Mouse (Mus musculus) neural tube, embryonic 15.5 days (tissue): ENCODE measurements at regions not wholly inside any gene's neighbourhood (a gene's known extent, or its start where the extent isn't known, plus 50 kb on each side); places are given as distances from the start of the nearest gene placed in this dataset.
A peak's percentile ranks its signal among the peaks of the same experiment; 100 is the strongest.

Source experiments
- ATAC-seq: fragments of 200-750 bp; cut with Nextera tagmentation; 2 replicates; pipeline ENCODE4 v1.8.0; 2017; ENCODE audit warnings: mild to moderate bottlenecking, moderate TSS enrichment, moderate library complexity; ENCODE audit not compliant: low FRiP score
- H3K27ac ChIP-seq: fragments of 300-500 bp; sonication (generic); replicated peaks from 2 replicates; pipeline ENCODE4 v1.5.1; 2015; ENCODE audit warnings: mild to moderate bottlenecking, inconsistent platforms
- H3K27me3 ChIP-seq: fragments of 300-500 bp; sonication (generic); replicated peaks from 2 replicates; pipeline ENCODE4 v1.6.1; 2015; ENCODE audit warnings: inconsistent platforms
- H3K36me3 ChIP-seq: fragments of 300-500 bp; sonication (generic); 2 replicates; pipeline ENCODE4 v1.6.1; 2015; ENCODE audit warnings: inconsistent platforms
- H3K4me1 ChIP-seq: fragments of 300-500 bp; sonication (generic); 2 replicates; pipeline ENCODE4 v1.6.1; 2015; ENCODE audit warnings: inconsistent platforms
- H3K4me2 ChIP-seq: fragments of 300-500 bp; sonication (generic); 2 replicates; pipeline ENCODE4 v1.6.1; 2015; ENCODE audit warnings: inconsistent platforms, mild to moderate bottlenecking, moderate library complexity
- H3K4me3 ChIP-seq: fragments of 300-500 bp; sonication (generic); replicated peaks from 2 replicates; pipeline ENCODE4 v1.5.1; 2015; ENCODE audit warnings: mild to moderate bottlenecking, inconsistent platforms
- H3K9ac ChIP-seq: fragments of 300-500 bp; sonication (generic); replicated peaks from 2 replicates; pipeline ENCODE4 v1.6.1; 2015; ENCODE audit warnings: mild to moderate bottlenecking, inconsistent platforms
- H3K9me3 ChIP-seq: fragments of 300-500 bp; sonication (generic); replicated peaks from 2 replicates; pipeline ENCODE4 v1.6.1; 2016; ENCODE audit warnings: inconsistent platforms
- WGBS: fragments of 180-500 bp; shearing (Covaris S2); methylation state at CpG from one replicate; pipeline ENCODE4 v1.1.7; 2015; ENCODE audit warnings: mixed read lengths; 5-methylcytosine and 5-hydroxymethylcytosine counted together

DNA sequence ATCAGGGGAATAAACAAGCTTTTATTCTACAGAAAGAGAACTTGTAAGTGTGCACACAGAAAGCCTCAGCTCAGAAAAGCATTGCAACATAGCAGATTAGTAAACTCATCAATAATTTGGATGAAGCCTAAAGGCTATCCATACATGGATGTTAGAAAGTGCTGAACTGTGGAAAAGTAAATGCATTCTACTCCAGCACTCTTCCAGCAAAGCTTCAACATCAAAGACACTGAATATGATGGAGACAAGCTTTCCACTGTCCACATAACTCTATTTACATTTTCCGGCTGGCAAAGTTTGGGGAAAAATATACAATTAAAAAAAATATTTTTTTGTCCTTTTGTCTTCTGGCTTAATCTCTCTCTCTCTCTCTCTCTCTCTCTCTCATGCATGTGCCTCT is 69.7 kb downstream of the Slitrk6 start:
- no peaks in the 10 kb centered on the region for H3K4me1 ChIP-seq
- no peaks in the 10 kb centered on the region for H3K27me3 ChIP-seq
- WGBS, result 90% methylated on average over 1 of the region's 1 CpGs

GRCm38 (mm10) chr14:110679741-110680140 is 75.2 kb downstream of the Slitrk6 start:
- ATAC-seq, result no peak

More for the DNA sequence above, 69.7 kb downstream of the Slitrk6 start:
- no peaks in the 10 kb centered on the region for H3K36me3 ChIP-seq
- no peak for ATAC-seq
- no peak overlapping the region for H3K4me2 ChIP-seq
- H3K4me3 ChIP-seq, result no peak overlapping the region
- H3K9ac ChIP-seq, result no peak overlapping the region
- no peaks in the 10 kb centered on the region for H3K9me3 ChIP-seq
- H3K27ac ChIP-seq, result no peak overlapping the region

DNA sequence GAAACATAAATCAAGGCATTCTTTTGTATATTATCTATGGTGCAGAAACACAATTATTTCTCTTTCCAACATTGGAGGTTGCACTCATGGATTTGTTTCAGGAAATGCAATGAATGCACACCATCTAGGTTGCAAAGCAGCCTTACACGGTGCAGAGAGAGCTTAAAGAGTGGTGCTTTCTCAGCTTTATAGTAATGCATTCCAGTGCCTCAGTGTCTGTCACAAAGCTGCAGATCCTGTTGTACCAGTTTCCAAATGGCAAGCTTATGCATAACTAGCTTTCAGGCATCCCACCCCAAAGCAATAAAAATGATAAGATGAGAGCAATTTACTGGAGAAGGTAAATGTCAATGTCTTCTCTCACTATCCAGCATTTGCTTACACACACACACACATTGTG is 89.2 kb downstream of the Slitrk6 start:
- 77% methylated on average over 1 of the region's 1 CpGs for WGBS
- Histone ChIP-seq H3K4me3 (no peak overlapping the region), H3K27ac (no peak overlapping the region), H3K4me1 (no peaks in the 10 kb centered on the region), H3K27me3 (no peaks in the 10 kb centered on the region), H3K9me3 (no peaks in the 10 kb centered on the region), H3K4me2 (no peak overlapping the region), H3K36me3 (no peaks in the 10 kb centered on the region), H3K9ac (no peak overlapping the region)
- ATAC-seq, result no peak

More at GRCm38 (mm10) chr14:110679741-110680140, 75.2 kb downstream of the Slitrk6 start:
- Histone ChIP-seq H3K27ac (no peak overlapping the region), H3K4me3 (no peak overlapping the region), H3K9me3 (no peaks in the 10 kb centered on the region), H3K36me3 (no peaks in the 10 kb centered on the region), H3K4me1 (no peaks in the 10 kb centered on the region), H3K4me2 (no peak overlapping the region), H3K27me3 (no peaks in the 10 kb centered on the region), H3K9ac (no peak overlapping the region)
- WGBS, result 83% methylated on average over 1 of the region's 1 CpGs

- H3K9me3 ChIP-seq, result no peaks in the 10 kb centered on the region
- H3K36me3 ChIP-seq, result no peaks in the 10 kb centered on the region
- H3K4me3 ChIP-seq, result no peak overlapping the region
- 67% methylated on average over 2 of the region's 2 CpGs for WGBS
- no peak overlapping the region for H3K27ac ChIP-seq
- H3K9ac ChIP-seq, result no peak overlapping the region
- no peaks in the 10 kb centered on the region for H3K4me1 ChIP-seq
- H3K27me3 ChIP-seq, result no peaks in the 10 kb centered on the region
- no peak for ATAC-seq
- no peak overlapping the region for H3K4me2 ChIP-seq
Observed at GRCm38 (mm10) chr14:110663231-110663630, 91.7 kb downstream of the Slitrk6 start.

- H3K27me3 ChIP-seq, result no peaks in the 10 kb centered on the region
- H3K4me2 ChIP-seq, result no peak overlapping the region
- no peak overlapping the region for H3K9ac ChIP-seq
- H3K9me3 ChIP-seq, result no peaks in the 10 kb centered on the region
- 73% methylated on average over 3 of the region's 3 CpGs for WGBS
- no peak overlapping the region for H3K4me3 ChIP-seq
- 0 out of 2 replicates have a peak, but pooled peaks cover 2% of the 10 kb centered on the region for H3K4me1 ChIP-seq
- no peak overlapping the region for H3K27ac ChIP-seq
- H3K36me3 ChIP-seq, result no peaks in the 10 kb centered on the region
- ATAC-seq, result peak; percentile 68; the same call in 1 of the 2 replicates
Observed at GRCm38 (mm10) chr14:110634147-110634546, 120.8 kb downstream of the Slitrk6 start.

DNA sequence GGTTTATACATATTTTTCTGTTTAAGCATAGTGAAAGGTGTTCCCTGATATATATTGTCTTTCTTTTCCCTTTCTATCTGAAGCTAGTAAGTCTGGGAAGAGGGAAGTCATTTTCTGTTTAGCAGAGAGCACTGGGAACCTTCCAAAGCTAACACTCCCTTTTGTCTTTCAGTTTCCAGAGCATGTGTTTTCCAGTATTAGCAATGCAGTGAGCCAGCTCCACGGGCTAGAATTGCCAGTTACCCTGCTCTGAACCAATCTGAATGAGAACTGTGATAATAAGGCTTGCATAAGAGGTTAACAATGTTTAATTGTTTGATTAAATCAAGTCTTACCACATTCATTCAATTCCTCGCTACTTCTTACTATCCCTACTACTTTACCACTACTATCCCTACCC is 131.2 kb downstream of the Slitrk6 start:
- no peak overlapping the region for H3K4me2 ChIP-seq
- H3K36me3 ChIP-seq, result no peaks in the 10 kb centered on the region
- H3K4me1 ChIP-seq, result no peaks in the 10 kb centered on the region
- H3K9me3 ChIP-seq, result no peaks in the 10 kb centered on the region
- no peak for ATAC-seq
- no peak overlapping the region for H3K27ac ChIP-seq
- no peak overlapping the region for H3K4me3 ChIP-seq
- WGBS, result 54% methylated on average over 2 of the region's 2 CpGs
- no peaks in the 10 kb centered on the region for H3K27me3 ChIP-seq
- H3K9ac ChIP-seq, result no peak overlapping the region

- Histone ChIP-seq H3K4me2 (no peak overlapping the region), H3K27ac (no peak overlapping the region), H3K9me3 (no peaks in the 10 kb centered on the region), H3K27me3 (no peaks in the 10 kb centered on the region), H3K4me1 (no peaks in the 10 kb centered on the region), H3K9ac (no peak overlapping the region), H3K36me3 (no peaks in the 10 kb centered on the region), H3K4me3 (no peak overlapping the region)
- ATAC-seq, result no peak
- 76% methylated on average over 3 of the region's 3 CpGs for WGBS
Observed at GRCm38 (mm10) chr14:110618496-110618920, 136.4 kb downstream of the Slitrk6 start.

GRCm38 (mm10) chr14:110616447-110616846 is 138.5 kb downstream of the Slitrk6 start:
- Histone ChIP-seq H3K36me3 (no peaks in the 10 kb centered on the region), H3K9me3 (no peaks in the 10 kb centered on the region), H3K4me3 (no peak overlapping the region), H3K4me1 (no peaks in the 10 kb centered on the region), H3K27ac (no peak overlapping the region), H3K27me3 (no peaks in the 10 kb centered on the region), H3K9ac (no peak overlapping the region), H3K4me2 (no peak overlapping the region)
- 88% methylated on average over 1 of the region's 1 CpGs for WGBS
- ATAC-seq, result no peak

DNA sequence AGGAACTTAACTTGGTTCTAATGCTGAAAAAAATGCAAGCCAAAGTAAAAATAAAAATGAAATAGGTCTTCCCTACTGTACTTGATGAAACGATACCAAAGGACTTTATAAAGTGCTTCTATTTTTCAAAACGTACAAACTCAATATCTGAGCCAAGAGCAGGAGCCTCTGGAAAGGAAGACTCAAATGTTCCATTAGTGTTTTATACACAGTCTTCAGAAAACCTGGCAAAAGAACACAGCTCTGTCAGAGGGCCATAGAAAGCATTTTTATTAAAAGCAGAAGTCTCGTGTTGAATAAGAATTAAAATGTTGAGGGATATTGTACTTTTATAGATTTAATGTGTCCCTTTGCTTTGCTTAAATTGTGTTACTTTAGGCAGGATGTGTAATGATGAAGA is 174.6 kb downstream of the Slitrk6 start:
- ATAC-seq, result no peak

GRCm38 (mm10) chr14:110570717-110571116 is 184.2 kb downstream of the Slitrk6 start:
- no peaks in the 10 kb centered on the region for H3K27me3 ChIP-seq
- no peak for ATAC-seq
- no peak overlapping the region for H3K9ac ChIP-seq
- no peaks in the 10 kb centered on the region for H3K9me3 ChIP-seq
- no peaks in the 10 kb centered on the region for H3K4me1 ChIP-seq
- no peak overlapping the region for H3K4me2 ChIP-seq
- 100% methylated on average over 2 of the region's 2 CpGs for WGBS
- no peak overlapping the region for H3K27ac ChIP-seq
- H3K36me3 ChIP-seq, result no peaks in the 10 kb centered on the region
- no peak overlapping the region for H3K4me3 ChIP-seq

More for the DNA sequence above, 174.6 kb downstream of the Slitrk6 start:
- no peaks in the 10 kb centered on the region for H3K9me3 ChIP-seq
- no peak overlapping the region for H3K4me2 ChIP-seq
- WGBS, result 77% methylated on average over 3 of the region's 3 CpGs
- H3K4me3 ChIP-seq, result no peak overlapping the region
- H3K27me3 ChIP-seq, result no peaks in the 10 kb centered on the region
- H3K36me3 ChIP-seq, result no peaks in the 10 kb centered on the region
- H3K27ac ChIP-seq, result no peak overlapping the region
- no peak overlapping the region for H3K9ac ChIP-seq
- no peaks in the 10 kb centered on the region for H3K4me1 ChIP-seq

DNA sequence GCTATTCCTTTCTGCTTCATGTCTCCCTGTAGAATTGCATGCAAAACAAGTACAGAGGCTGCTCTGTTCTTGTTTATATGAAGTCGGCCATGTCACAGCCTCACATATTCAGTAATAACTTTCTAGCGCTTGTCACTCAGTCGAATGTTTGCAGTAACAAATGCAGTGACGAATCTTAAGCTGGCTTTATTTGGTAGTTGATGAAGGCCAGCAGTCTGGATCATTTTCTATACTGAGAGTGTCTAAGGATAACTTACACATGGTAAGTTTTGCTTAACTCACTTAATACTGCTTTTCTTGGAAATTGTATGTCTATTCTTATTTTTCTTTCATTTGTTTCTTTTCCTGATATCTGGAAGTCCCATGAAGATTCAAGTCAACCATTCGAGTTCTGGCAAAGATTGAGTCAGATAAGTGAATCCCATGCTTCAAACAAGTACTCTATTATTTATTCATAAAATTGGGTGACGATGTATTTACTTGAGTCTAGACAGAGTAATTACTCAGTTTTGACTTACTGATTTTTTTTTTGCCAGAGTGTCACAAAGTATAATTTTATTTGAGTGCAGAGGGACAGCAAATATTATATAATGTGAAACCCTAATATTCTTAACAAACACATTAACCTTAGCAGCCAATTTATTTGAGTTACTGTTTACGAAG is 189.0 kb downstream of the Slitrk6 start:
- Histone ChIP-seq H3K9ac (no peak overlapping the region), H3K4me3 (no peak overlapping the region), H3K36me3 (no peaks in the 10 kb centered on the region), H3K27ac (no peak overlapping the region), H3K4me1 (no peaks in the 10 kb centered on the region), H3K4me2 (no peak overlapping the region), H3K27me3 (no peaks in the 10 kb centered on the region), H3K9me3 (no peaks in the 10 kb centered on the region)
- 71% methylated on average over 7 of the region's 7 CpGs for WGBS
- ATAC-seq, result no peak

GRCm38 (mm10) chr14:110564621-110565020 is 190.3 kb downstream of the Slitrk6 start:
- Histone ChIP-seq H3K4me3 (no peak overlapping the region), H3K4me1 (no peaks in the 10 kb centered on the region), H3K4me2 (no peak overlapping the region), H3K9me3 (no peaks in the 10 kb centered on the region), H3K27me3 (no peaks in the 10 kb centered on the region), H3K9ac (no peak overlapping the region), H3K27ac (no peak overlapping the region), H3K36me3 (no peaks in the 10 kb centered on the region)
- WGBS, result 91% methylated on average over 2 of the region's 2 CpGs
- ATAC-seq, result no peak
